ENCODE assay signal across 9 mouse cellular contexts in the genomic region with DNA sequence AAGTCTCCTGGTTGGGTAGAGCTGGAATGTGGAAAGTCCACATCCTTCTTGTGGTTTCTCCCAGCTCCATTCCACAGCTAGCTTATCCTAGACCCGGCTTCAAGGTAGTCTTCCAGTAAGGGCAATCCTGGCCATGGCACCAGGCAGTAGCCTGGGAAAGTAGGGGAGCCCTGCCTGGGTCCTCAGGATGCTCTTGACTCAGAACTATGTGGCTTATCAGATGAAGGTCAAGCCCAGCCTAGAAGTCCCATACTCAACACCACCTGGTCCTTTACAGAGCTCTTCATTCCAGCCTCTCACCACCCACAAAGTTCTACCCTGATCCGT. TPM values are rescaled to one million over a fixed set of nuclear protein-coding genes. Genes with fewer than 3 reads are reported as not detected.
DNase-seq lines count a peak whose midpoint lies in the region; ATAC-seq and TF ChIP-seq lines count a peak whose summit lies in the region.
"Had no signal": no experiment of that assay in that cellular context is flagged by ENCODE, and none has a peak within 500 bp of the region (broad histone marks: within the 10 kb centered on the region; RNA-seq: fewer than 3 reads in every experiment).

No protein-coding gene starts in this region.

- H3K9ac ChIP-seq in lung, embryonic 16.5 days (ENCODE audit: low read length) = no peak overlapping the region
- no peak overlapping the region for H3K9ac ChIP-seq in embryonic facial prominence, embryonic 13.5 days
- H3K9ac ChIP-seq in intestine, embryonic 14.5 days (ENCODE audit: low read length) = no peak overlapping the region
- no peak overlapping the region; the same call in 1 of the 2 replicates for H3K9ac ChIP-seq in neural tube, embryonic 15.5 days (replicated peaks)

- H3K36me3 ChIP-seq in lung, embryonic 16.5 days (ENCODE audit: control insufficient read depth, insufficient read depth, low read length) = no peaks in the 10 kb centered on the region
- H3K36me3 ChIP-seq in embryonic facial prominence, embryonic 13.5 days = no peaks in the 10 kb centered on the region
- no peaks in the 10 kb centered on the region for H3K36me3 ChIP-seq in intestine, embryonic 14.5 days (ENCODE audit: control insufficient read depth, insufficient read depth, low read length)
- no peaks in the 10 kb centered on the region for H3K36me3 ChIP-seq in neural tube, embryonic 15.5 days

- 35% methylated on average over 2 of the region's 2 CpGs for WGBS in lung, embryonic 16.5 days
- 45% methylated on average over 2 of the region's 2 CpGs for WGBS in embryonic facial prominence, embryonic 13.5 days
- WGBS in intestine, embryonic 14.5 days = 27% methylated on average over 2 of the region's 2 CpGs
- WGBS in neural tube, embryonic 15.5 days = 33% methylated on average over 2 of the region's 2 CpGs

- DNase-seq in lung, postnatal 14 days = no peak
- DNase-seq in intestine, embryonic 14.5 days (ENCODE audit: low spot score) = peak; percentile 55
- DNase-seq in T-cell, adult 2 months (ENCODE audit: low spot score) = no peak
- no peak for DNase-seq in layer of hippocampus, adult 2 months (ENCODE audit: low spot score in 2 of 2)
- DNase-seq in cerebellum, postnatal 10 days = no peak
- DNase-seq: gastrocnemius, adult 2 months had no signal

- ATAC-seq in lung, embryonic 16.5 days (ENCODE audit: low read depth) = no peak
- ATAC-seq in embryonic facial prominence, embryonic 13.5 days (ENCODE audit: insufficient number of reproducible peaks, insufficient read depth, low FRiP score, low TSS enrichment, low read depth) = no peak
- no peak for ATAC-seq in intestine, embryonic 14.5 days (replicated peaks; ENCODE audit: low FRiP score, low TSS enrichment, low read depth)
- ATAC-seq in neural tube, embryonic 15.5 days (ENCODE audit: low FRiP score) = no peak; the same call in 1 of the 2 replicates

- H3K4me1 ChIP-seq in lung, embryonic 16.5 days (replicated peaks; ENCODE audit: control insufficient read depth, insufficient read depth, low read length) = peaks cover 11% of the 10 kb centered on the region; the same call in 1 of the 2 replicates
- H3K4me1 ChIP-seq in embryonic facial prominence, embryonic 13.5 days = peaks cover 13% of the 10 kb centered on the region
- H3K4me1 ChIP-seq in intestine, embryonic 14.5 days (replicated peaks; ENCODE audit: control insufficient read depth, insufficient read depth, low read length) = no peaks in the 10 kb centered on the region; the same call in 1 of the 2 replicates
- H3K4me1 ChIP-seq in neural tube, embryonic 15.5 days = peaks cover 17% of the 10 kb centered on the region

- H3K27me3 ChIP-seq in lung, embryonic 16.5 days (ENCODE audit: control insufficient read depth, insufficient read depth, low read depth, low read length) = no peaks in the 10 kb centered on the region
- 0 out of 2 replicates have a peak, but pooled peaks cover 6% of the 10 kb centered on the region for H3K27me3 ChIP-seq in embryonic facial prominence, embryonic 13.5 days
- no peaks in the 10 kb centered on the region for H3K27me3 ChIP-seq in intestine, embryonic 14.5 days (replicated peaks; ENCODE audit: control insufficient read depth, insufficient read depth, low read length)
- H3K27me3 ChIP-seq in neural tube, embryonic 15.5 days (replicated peaks) = no peaks in the 10 kb centered on the region

- H3K4me3 ChIP-seq in lung, embryonic 16.5 days (ENCODE audit: low read length) = peak overlapping the region; percentile 70
- peak overlapping the region; percentile 66; the same call in 1 of the 2 replicates for H3K4me3 ChIP-seq in embryonic facial prominence, embryonic 13.5 days
- H3K4me3 ChIP-seq in intestine, embryonic 14.5 days (ENCODE audit: low read depth, low read length) = peak overlapping the region; percentile 59; the same call in 1 of the 2 replicates
- peak overlapping the region; percentile 59 for H3K4me3 ChIP-seq in neural tube, embryonic 15.5 days (replicated peaks)
- no peak overlapping the region; the same call in 1 of the 2 replicates for H3K4me3 ChIP-seq in layer of hippocampus, adult 2 months

- no peak overlapping the region for H3K27ac ChIP-seq in lung, embryonic 16.5 days (ENCODE audit: low read length)
- no peak overlapping the region for H3K27ac ChIP-seq in embryonic facial prominence, embryonic 13.5 days
- H3K27ac ChIP-seq in intestine, embryonic 14.5 days (ENCODE audit: low read depth) = no peak overlapping the region
- no peak overlapping the region for H3K27ac ChIP-seq in neural tube, embryonic 15.5 days (replicated peaks)
- no peak overlapping the region for H3K27ac ChIP-seq in layer of hippocampus, adult 2 months

- no peak for TF ChIP-seq CTCF in layer of hippocampus, adult 2 months (conservative IDR thresholded peaks at IDR 0.05)

- no peaks in the 10 kb centered on the region for H3K9me3 ChIP-seq in lung, embryonic 16.5 days (ENCODE audit: control insufficient read depth, low read length)
- no peaks in the 10 kb centered on the region for H3K9me3 ChIP-seq in embryonic facial prominence, embryonic 13.5 days
- no peaks in the 10 kb centered on the region for H3K9me3 ChIP-seq in intestine, embryonic 14.5 days (ENCODE audit: control insufficient read depth, low read length)
- no peaks in the 10 kb centered on the region for H3K9me3 ChIP-seq in neural tube, embryonic 15.5 days (replicated peaks)

- peak overlapping the region; percentile 88 for H3K4me2 ChIP-seq in lung, embryonic 16.5 days (ENCODE audit: low read depth, low read length)
- peak overlapping the region; percentile 97 for H3K4me2 ChIP-seq in embryonic facial prominence, embryonic 13.5 days
- H3K4me2 ChIP-seq in intestine, embryonic 14.5 days (ENCODE audit: low read length) = peak overlapping the region; percentile 92
- peak overlapping the region; percentile 90 for H3K4me2 ChIP-seq in neural tube, embryonic 15.5 days

RNA-seq across cellular contexts. Expression of gene Bid, which starts 1.0 kb away (rescaled TPM):
- 15.2 and 17.5 TPM in 2 replicates for polyA plus RNA-seq in lung, embryonic 16.5 days (2015; fragmentation: Nextera tagmentation; extraction: Ambion mirVana)
- polyA plus RNA-seq in embryonic facial prominence, embryonic 13.5 days (2015; fragmentation: Nextera tagmentation; extraction: Ambion mirVana) = 16.4 and 17.2 TPM in 2 replicates
- polyA plus RNA-seq in intestine, embryonic 14.5 days (2014; fragmentation: Nextera tagmentation; extraction: Ambion mirVana) = 25.1 and 26.5 TPM in 2 replicates
- polyA plus RNA-seq in neural tube, embryonic 15.5 days (2015; fragmentation: Nextera tagmentation; extraction: Ambion mirVana) = 38.7 and 43.0 TPM in 2 replicates
- total RNA-seq in layer of hippocampus, adult 2 months (2021) = 10 to 100 TPM; 15.3 to 15.5 TPM
